Mouse (Mus musculus) megakaryocyte, embryonic 14.5 days (primary cell): Measurements from ENCODE around the gene Otub2. TPM values are rescaled to one million over a fixed set of nuclear protein-coding genes. Genes with fewer than 3 reads are reported as not detected.
"Not testable (repeated sequence)": the region's sequence is repeated elsewhere in the genome, so short reads cannot be mapped to it uniquely, and the experiment has no call there.

ENCODE experiments used
- H3K27me3 ChIP-seq: replicated peaks from 2 replicates; pipeline ENCODE3; 2012; ENCODE audit warnings: inconsistent platforms
- H3K36me3 ChIP-seq: replicated peaks from 2 replicates; pipeline ENCODE3; 2012; ENCODE audit warnings: low read length, inconsistent platforms, mixed read lengths
- H3K4me1 ChIP-seq: 2 replicates; pipeline ENCODE4 v1.6.1; 2012; ENCODE audit warnings: inconsistent platforms
- H3K4me3 ChIP-seq: replicated peaks from 2 replicates; pipeline ENCODE3; 2012; ENCODE audit warnings: moderate library complexity, mild to moderate bottlenecking, inconsistent platforms
- H3K9me3 ChIP-seq: 2 replicates; pipeline ENCODE4 v1.6.1; 2012; ENCODE audit warnings: inconsistent platforms
- FLI1 ChIP-seq: IDR thresholded peaks from 2 replicates; pipeline ENCODE4 v1.6.1; 2012; ENCODE audit warnings: low read length, inconsistent platforms, mixed read lengths
- GATA1 ChIP-seq: IDR thresholded peaks from 3 replicates; pipeline ENCODE4 v1.6.1; 2012; ENCODE audit warnings: mixed read lengths, low read length, inconsistent platforms, borderline replicate concordance
- polyA plus RNA-seq: library from polyadenylated mRNA; stranded (reverse); fragments of >175 nt; gene quantifications from 2 replicates; pipeline ENCODE4 v1.2.3, GENCODE M21; 2012; ENCODE audit warnings: low replicate concordance; ENCODE audit not compliant: insufficient read depth

Otub2 gene
- polyA plus RNA-seq, 1 experiment: 0.66 TPM

DNA sequence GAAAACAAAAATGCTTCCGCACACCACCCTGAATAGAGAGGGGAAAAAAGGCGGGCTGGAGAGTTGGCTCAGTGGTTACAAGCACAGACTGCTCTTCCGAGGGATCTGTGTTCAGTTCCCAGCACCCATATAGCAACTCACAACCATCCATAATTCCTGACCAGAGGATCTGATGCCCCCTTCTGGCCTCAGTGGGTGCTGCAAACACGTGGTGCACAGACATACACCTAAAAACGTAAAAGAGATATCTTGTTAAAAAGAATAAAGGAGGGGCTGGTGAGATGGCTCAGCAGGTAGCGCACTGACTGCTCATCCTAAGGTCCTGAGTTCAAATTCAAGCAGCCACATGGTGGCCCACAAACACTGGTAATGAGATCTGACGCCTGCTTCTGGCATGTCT lies 38.2 kb downstream of the Otub2 start:
- H3K4me1 ChIP-seq: peaks cover 44% of the 10 kb centered on the region
- no peak for TF ChIP-seq FLI1
- TF ChIP-seq GATA1: no peak

DNA sequence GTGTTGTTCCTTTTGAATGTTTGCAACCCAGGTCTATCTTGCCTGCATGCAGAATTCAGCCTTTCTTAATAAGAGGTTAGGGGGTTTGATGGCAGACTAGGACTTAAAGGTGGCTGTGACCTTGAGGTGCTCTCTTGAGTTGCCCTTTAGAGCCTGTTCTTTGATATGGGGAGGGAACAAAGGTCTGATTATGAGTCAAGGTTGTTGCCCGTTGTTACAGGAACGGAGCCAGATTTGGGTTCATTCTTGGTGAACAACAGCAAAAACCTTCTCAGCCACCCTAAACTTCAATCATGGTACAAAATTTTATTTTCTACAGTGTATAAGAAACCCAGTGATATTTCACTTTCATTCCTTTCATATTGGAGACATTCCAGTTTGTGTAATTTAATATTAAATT lies 44.9 kb downstream of the Otub2 start:
- H3K4me3 ChIP-seq: no peak overlapping the region
- H3K36me3 ChIP-seq: peaks cover 26% of the 10 kb centered on the region
- TF ChIP-seq FLI1 (no peak), GATA1 (no peak)
- peaks cover 6% of the 10 kb centered on the region for H3K27me3 ChIP-seq
- no peaks in the 10 kb centered on the region for H3K9me3 ChIP-seq
- peaks cover 20% of the 10 kb centered on the region for H3K4me1 ChIP-seq

More for the DNA sequence above, 38.2 kb downstream of the Otub2 start:
- Histone ChIP-seq H3K4me3 (no peak overlapping the region), H3K9me3 (no peaks in the 10 kb centered on the region), H3K27me3 (peaks cover 4% of the 10 kb centered on the region), H3K36me3 (peaks cover 23% of the 10 kb centered on the region)

DNA sequence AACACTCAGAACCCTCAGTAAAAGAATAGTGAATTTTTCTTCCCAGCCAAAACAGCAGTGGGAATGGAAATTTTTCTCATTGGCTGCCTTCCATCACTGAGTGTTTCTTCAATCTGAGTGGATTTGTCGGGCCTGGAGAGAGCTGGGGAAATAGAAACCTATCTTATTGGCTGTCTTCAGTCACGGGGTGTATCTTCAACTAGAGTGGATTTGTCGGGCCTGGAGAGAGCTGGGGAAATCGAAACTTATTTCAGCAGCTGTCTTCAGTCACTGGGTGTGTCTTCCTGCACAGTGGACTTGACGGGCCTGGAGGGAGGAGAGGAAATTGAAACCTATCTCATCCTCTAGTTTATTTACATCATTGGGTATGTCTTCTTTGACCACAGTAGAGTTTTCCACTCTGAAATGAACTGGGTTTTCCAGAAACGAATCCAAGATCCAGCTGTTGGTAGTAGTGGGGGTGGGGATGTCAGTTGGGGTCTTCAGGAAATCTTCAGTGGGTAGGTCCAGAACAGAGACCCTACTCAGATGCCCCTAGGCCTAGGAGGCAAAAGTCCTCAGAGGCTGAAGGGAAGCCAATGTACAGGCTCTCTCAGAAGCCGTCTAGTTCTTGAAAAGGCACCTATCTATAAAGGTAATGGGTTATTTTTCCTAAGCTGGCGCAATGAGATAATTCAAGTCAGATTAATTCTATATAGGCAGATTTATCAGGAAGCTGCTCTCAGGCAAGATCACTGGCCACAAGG lies 45.7 kb downstream of the Otub2 start, which contains the start of gene Ifi27:
Gene Ifi27 (plus strand): TSS at position 226 of the 746 bp plus-strand sequence.
- peak within 1 kb of the TSS; percentile 80 for H3K4me3 ChIP-seq

DNA sequence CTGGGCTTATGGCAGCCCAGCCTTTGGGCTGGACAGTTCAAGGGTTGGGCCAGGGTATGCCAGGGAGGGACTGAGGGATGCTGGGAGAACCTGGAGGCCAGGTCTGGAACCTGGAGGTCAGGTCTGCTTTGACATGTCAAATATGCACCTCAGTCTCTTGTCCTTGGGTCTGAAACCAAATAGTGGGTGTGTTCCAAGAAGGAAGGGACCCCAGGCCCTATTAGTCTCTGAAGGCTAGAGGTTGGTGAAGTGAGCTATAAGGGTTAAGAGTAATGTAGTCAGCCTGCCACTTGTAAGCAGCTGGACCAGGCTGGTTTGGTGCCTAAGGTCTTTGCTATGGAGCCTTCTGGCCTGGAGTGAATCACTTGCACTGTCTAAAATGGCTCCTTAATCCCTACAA lies 46.4 kb downstream of the Otub2 start:
- Histone ChIP-seq H3K4me1 (peaks cover 17% of the 10 kb centered on the region), H3K36me3 (peaks cover 40% of the 10 kb centered on the region), H3K27me3 (peaks cover 6% of the 10 kb centered on the region), H3K4me3 (peak overlapping the region; percentile 80), H3K9me3 (no peaks in the 10 kb centered on the region)
- TF ChIP-seq FLI1 (no peak), GATA1 (no peak)

More for the DNA sequence above, 45.7 kb downstream of the Otub2 start, which contains the start of gene Ifi27:
- peaks cover 17% of the 10 kb centered on the region for H3K4me1 ChIP-seq
- peaks cover 6% of the 10 kb centered on the region for H3K27me3 ChIP-seq
- H3K36me3 ChIP-seq: peaks cover 33% of the 10 kb centered on the region
- no peaks in the 10 kb centered on the region for H3K9me3 ChIP-seq
- no peak for TF ChIP-seq FLI1
- TF ChIP-seq GATA1: no peak

DNA sequence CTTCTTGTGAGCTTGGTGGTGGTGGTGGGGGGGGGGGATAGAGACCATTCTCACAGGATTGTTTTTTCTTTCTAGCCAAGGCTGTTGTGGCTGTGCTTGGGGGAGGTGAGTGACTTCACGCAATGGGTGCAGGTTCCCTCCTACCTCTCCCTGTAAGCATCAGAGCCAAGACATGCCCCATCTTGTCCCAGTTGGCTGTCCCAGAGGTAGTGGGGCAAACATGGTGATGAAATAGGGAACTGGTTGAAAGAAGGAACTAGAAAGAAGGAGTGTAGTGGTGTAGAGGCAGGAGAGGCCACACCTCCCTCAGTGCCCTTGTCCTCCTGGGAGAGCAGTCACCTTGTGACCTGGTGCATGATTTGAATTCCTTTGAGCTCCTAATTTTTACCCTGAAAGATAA lies 49.1 kb downstream of the Otub2 start:
- no peak for TF ChIP-seq GATA1
- TF ChIP-seq FLI1: no peak
- Histone ChIP-seq H3K4me3 (no peak overlapping the region), H3K4me1 (peaks cover 14% of the 10 kb centered on the region), H3K36me3 (peaks cover 51% of the 10 kb centered on the region), H3K9me3 (no peaks in the 10 kb centered on the region), H3K27me3 (peaks cover 18% of the 10 kb centered on the region)

DNA sequence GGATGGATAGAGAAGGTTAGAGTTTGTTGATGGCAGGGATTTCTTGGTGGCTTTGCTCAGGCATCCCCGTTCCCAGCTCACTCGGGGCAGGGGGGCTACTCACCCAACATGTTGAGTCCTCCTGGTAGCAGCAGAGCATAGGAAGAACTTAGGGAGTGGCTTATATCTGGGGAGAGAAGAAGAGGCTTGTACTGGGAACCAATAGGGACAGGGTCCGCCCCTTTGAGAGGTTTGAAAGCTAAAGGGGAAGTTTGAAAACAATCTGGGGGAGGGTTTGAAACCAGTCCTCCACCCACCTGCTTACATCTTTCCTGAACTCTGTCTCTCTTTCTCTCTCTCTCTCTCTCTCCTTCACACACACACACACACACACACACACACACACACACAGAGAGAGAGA lies 55.0 kb downstream of the Otub2 start, which contains the start of gene Ifi27l2a:
Gene Ifi27l2a (minus strand): TSS at position 157 of the 400 bp plus-strand sequence.
- TF ChIP-seq FLI1 (no peak), GATA1 (no peak)
- Histone ChIP-seq H3K9me3 (no peaks in the 10 kb centered on the region), H3K27me3 (peaks cover 27% of the 10 kb centered on the region), H3K36me3 (peaks cover 24% of the 10 kb centered on the region), H3K4me3 (peak within 1 kb of the TSS; percentile 26), H3K4me1 (no peaks in the 10 kb centered on the region)

DNA sequence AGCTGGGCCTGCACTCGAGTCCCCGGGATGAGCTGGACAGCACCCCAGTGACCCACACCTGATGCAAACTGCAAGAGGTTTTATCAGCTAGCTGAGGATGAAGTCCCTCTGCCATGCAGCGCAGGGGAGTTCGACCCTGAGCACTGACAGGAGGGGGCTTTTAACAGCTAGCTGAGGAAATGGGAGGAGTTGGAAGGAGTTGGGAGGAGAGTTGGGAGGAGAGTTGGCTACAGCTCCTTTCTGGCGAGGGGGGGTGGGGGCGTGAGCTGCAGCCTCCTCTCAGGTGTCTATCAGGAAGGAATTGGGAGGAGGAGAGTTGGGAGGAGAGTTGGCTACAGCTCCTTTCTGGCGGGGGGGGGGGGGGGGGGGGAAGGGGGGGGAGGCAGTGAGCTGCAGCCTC lies 55.8 kb downstream of the Otub2 start:
- H3K4me3 ChIP-seq, H3K4me1 ChIP-seq, H3K9me3 ChIP-seq: not testable (repeated sequence)
- Histone ChIP-seq H3K27me3 (peaks cover 29% of the 10 kb centered on the region), H3K36me3 (peaks cover 17% of the 10 kb centered on the region)

DNA sequence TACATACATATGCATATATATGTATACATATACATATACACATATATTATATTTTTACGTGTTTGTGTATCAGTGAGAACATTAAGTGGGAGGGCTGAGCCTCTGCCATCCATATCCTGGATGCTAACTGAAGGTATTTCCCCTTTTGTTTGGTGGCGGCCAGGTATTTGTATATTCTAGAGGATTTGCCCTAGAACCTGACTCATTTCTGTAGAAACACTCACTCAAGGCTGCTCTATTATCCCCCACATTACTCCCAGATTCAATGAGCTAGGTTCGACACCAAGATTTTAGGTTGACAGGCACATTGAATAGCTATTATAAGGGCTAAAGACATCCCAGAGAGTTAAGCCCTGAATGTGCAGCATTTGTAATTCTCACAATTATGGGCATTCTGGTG lies 56.6 kb downstream of the Otub2 start:
- TF ChIP-seq GATA1: no peak
- TF ChIP-seq FLI1: no peak
- H3K4me1 ChIP-seq: no peaks in the 10 kb centered on the region
- H3K9me3 ChIP-seq: no peaks in the 10 kb centered on the region
- H3K4me3 ChIP-seq: no peak overlapping the region
- H3K27me3 ChIP-seq: peaks cover 31% of the 10 kb centered on the region
- H3K36me3 ChIP-seq: peaks cover 9% of the 10 kb centered on the region

DNA sequence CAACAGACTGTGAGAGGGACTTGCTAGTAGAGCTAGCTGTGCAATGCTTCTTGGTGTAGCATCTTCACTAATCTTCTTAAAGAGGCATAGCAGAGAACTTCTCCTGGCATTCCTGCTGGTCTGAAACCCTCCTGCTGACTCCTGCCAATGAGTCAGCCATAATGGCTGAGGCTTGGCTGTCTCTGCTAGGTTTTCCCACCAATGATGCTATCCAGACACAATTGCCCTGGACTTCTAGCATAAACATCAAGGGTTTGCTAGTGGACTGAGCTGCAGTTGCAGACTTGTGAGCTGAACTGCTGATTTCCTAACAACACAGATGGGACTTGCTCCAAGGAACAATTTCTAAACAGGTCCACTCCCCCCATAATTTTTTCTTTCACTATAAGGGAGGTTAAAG lies 64.9 kb downstream of the Otub2 start:
- H3K4me1 ChIP-seq: no peaks in the 10 kb centered on the region

More for the DNA sequence above, 64.9 kb downstream of the Otub2 start:
- Histone ChIP-seq H3K27me3 (peaks cover 23% of the 10 kb centered on the region), H3K4me3 (no peak overlapping the region), H3K9me3 (no peaks in the 10 kb centered on the region), H3K36me3 (no peaks in the 10 kb centered on the region)
- TF ChIP-seq GATA1: no peak
- TF ChIP-seq FLI1: no peak

Other genes with a start within 250 kb of the Otub2 start
- not detected in 2 replicates for gene Prima1, start 146.5 kb upstream of the Otub2 start, polyA plus RNA-seq
- gene Fam181a, start 77.7 kb upstream of the Otub2 start, polyA plus RNA-seq: not detected in 2 replicates
- gene Asb2, start 32.7 kb upstream of the Otub2 start, polyA plus RNA-seq: 1.7 TPM in 1 of 2 replicates, not detected in the other
- 0.28 TPM in 1 of 2 replicates, not detected in the other for gene 9330161L09Rik, start 19.1 kb downstream of the Otub2 start, polyA plus RNA-seq
- gene Ddx24, start 37.1 kb downstream of the Otub2 start, polyA plus RNA-seq: 8.3 and 20.3 TPM in 2 replicates
- 4.1 TPM in 1 of 2 replicates, not detected in the other for gene Ifi27, start 45.5 kb downstream of the Otub2 start, polyA plus RNA-seq
- gene Ifi27l2a, start 55.0 kb downstream of the Otub2 start, polyA plus RNA-seq: 26.7 TPM in 1 of 2 replicates, not detected in the other
- not detected in 2 replicates for gene Ifi27l2b, start 68.5 kb downstream of the Otub2 start, polyA plus RNA-seq
- gene Ppp4r4, start 143.6 kb downstream of the Otub2 start, polyA plus RNA-seq: not detected in 2 replicates
- 1.4 TPM in 1 of 2 replicates, not detected in the other for gene Serpina10, start 242.8 kb downstream of the Otub2 start, polyA plus RNA-seq